Mouse (Mus musculus) subcutaneous adipose tissue, adult 2 months (tissue): ENCODE results near the gene Scgb1b11. TPM values are rescaled to one million over a fixed set of nuclear protein-coding genes. Genes with fewer than 3 reads are reported as not detected.

ENCODE experiments used
- polyA plus RNA-seq: library from polyadenylated mRNA; depleted of rRNA; stranded (reverse); fragments of >200 nt; gene quantifications from 2 replicates; pipeline ENCODE4 v1.2.3, GENCODE M21; 2012; ENCODE audit warnings: low replicate concordance; rRNA removed

Gene Scgb1b11
- not detected in 2 replicates for polyA plus RNA-seq

GRCm38 (mm10) chr7:32222540-32222939 lies at the start of gene Scgb1b11:
Gene Scgb1b11, plus strand, starts transcription at chr7:32222840.

GRCm38 (mm10) chr7:32211045-32211444 lies 11.6 kb upstream of the Scgb1b11 start, which contains the start of gene Scgb2b11:
Gene Scgb2b11, minus strand, starts transcription at chr7:32211145.

Other genes starting within 250 kb of the Scgb1b11 start
- gene Scgb1b10, start 122.0 kb upstream of the Scgb1b11 start, polyA plus RNA-seq = not detected in 2 replicates
- gene Scgb2b11, start 11.7 kb upstream of the Scgb1b11 start, polyA plus RNA-seq = not detected in 2 replicates
- not detected in 2 replicates for gene Scgb2b12, start 104.4 kb downstream of the Scgb1b11 start, polyA plus RNA-seq
- gene Scgb1b12, start 111.3 kb downstream of the Scgb1b11 start, polyA plus RNA-seq = not detected in 2 replicates
- not detected in 2 replicates for gene Scgb1b29, start 218.7 kb downstream of the Scgb1b11 start, polyA plus RNA-seq